Mouse (Mus musculus) limb, embryonic 12.5 days (tissue): ENCODE measurements around the gene Cdk17. TPM values are rescaled to one million over a fixed set of nuclear protein-coding genes. Genes with fewer than 3 reads are reported as not detected.
A peak's percentile ranks its signal among the peaks of the same experiment; 100 is the strongest.

Experiments
- ATAC-seq: fragments of 200-750 bp; cut with Nextera tagmentation; 2 replicates; pipeline ENCODE4 v1.8.0; 2017; ENCODE audit warnings: low read depth, moderate TSS enrichment; ENCODE audit not compliant: insufficient number of reproducible peaks, insufficient read depth, low FRiP score, low TSS enrichment
- H3K27ac ChIP-seq: fragments of 300-500 bp; sonication (generic); 2 replicates; pipeline ENCODE4 v1.5.1; 2016; ENCODE audit warnings: mild to moderate bottlenecking, moderate library complexity
- H3K27me3 ChIP-seq: fragments of 300-500 bp; sonication (generic); 2 replicates; pipeline ENCODE4 v1.6.1; 2016; ENCODE audit warnings: mild to moderate bottlenecking, moderate library complexity
- H3K36me3 ChIP-seq: fragments of 300-500 bp; sonication (generic); 2 replicates; pipeline ENCODE4 v1.6.1; 2016; ENCODE audit warnings: mild to moderate bottlenecking, moderate library complexity
- H3K4me1 ChIP-seq: fragments of 300-500 bp; sonication (generic); replicated peaks from 2 replicates; pipeline ENCODE4 v1.6.1; 2016
- H3K4me2 ChIP-seq: fragments of 300-500 bp; sonication (generic); 2 replicates; pipeline ENCODE4 v1.6.1; 2016; ENCODE audit warnings: mild to moderate bottlenecking, moderate library complexity
- H3K4me3 ChIP-seq: fragments of 300-500 bp; sonication (generic); replicated peaks from 2 replicates; pipeline ENCODE4 v1.5.1; 2016; ENCODE audit warnings: mild to moderate bottlenecking
- H3K9ac ChIP-seq: fragments of 300-500 bp; sonication (generic); replicated peaks from 2 replicates; pipeline ENCODE4 v1.6.1; 2016; ENCODE audit warnings: mild to moderate bottlenecking, moderate library complexity
- H3K9me3 ChIP-seq: fragments of 300-500 bp; sonication (generic); 2 replicates; pipeline ENCODE4 v1.6.1; 2016; ENCODE audit warnings: mild to moderate bottlenecking, moderate library complexity
- WGBS: fragments of 180-500 bp; shearing (Covaris S2); methylation state at CpG from one replicate; pipeline ENCODE4 v1.1.7; 2016; 5-methylcytosine and 5-hydroxymethylcytosine counted together
- polyA plus RNA-seq: library from polyadenylated mRNA; unstranded; fragments of >200 nt; fragmentation: Nextera tagmentation; extraction: Ambion mirVana; gene quantifications from 2 replicates; pipeline ENCODE4 v1.2.1, GENCODE M21; 2016

Cdk17 gene
- 22.2 and 23.9 TPM in 2 replicates for polyA plus RNA-seq

DNA sequence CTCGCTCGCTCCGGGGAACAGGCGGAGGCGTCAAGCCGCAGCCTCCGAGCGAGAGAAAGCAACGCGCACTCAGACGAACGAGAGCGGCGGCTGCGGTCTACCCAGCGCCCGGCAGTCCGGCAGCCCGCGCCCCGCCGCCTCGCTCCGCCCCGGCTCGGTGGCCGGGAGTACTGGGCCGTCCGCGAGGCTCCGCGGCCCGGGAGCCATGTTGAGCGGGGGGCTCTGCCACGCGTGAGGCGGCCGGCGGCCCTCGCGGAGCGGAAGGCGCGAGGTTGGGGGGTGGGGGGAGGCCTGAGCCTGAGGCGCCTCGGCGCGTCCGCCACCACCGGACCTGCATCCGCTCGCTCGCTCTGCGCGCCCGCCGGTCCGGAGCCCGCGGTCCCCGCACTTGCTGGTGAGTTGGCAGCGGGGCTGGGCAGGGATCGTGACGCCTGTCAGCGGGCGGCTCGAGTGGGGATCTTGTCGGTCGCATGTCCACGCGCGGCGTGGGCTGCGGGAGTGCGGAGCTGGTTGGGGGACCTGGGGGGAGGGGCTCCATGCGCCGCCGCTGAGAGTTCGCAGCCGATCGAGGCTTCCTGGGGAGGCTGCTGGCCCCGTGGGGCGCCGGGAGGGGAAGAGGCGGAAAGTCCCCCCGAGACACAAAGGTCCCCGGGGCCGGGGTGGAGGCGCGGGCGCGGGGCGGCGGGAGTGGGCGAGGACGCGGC, at the start of gene Cdk17:
Gene Cdk17 (plus strand): TSS at position 69 of the 704 bp plus-strand sequence.
- Histone ChIP-seq H3K9ac (peak within 1 kb of the TSS; percentile 96), H3K36me3 (no peaks in the 10 kb centered on the region), H3K4me1 (peaks cover 13% of the 10 kb centered on the region), H3K27ac (peak within 1 kb of the TSS; percentile 100), H3K27me3 (no peaks in the 10 kb centered on the region), H3K4me3 (peak within 1 kb of the TSS; percentile 94), H3K4me2 (peak within 1 kb of the TSS; percentile 73), H3K9me3 (no peaks in the 10 kb centered on the region)
- under 1% methylated on average over 92 of the region's 97 CpGs for WGBS
- ATAC-seq = peak; percentile 75

DNA sequence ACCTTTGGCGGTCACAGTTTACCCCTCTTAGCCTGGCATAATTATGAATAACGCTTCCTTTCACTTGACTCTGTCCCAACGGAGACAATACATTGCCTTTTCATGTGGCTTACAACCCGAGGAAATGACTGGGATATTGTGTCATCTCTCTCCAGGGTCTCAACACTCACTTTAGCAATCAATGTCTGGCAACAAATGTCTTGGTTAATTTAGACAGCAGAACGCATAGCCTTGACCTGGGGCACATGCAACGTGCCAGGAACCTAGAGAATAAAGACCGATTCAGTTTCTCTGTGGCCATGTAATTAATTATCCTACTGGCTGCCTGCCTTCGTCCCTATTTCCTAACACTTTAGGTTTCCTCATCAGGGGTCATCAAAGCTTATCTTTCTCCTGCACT, 49.3 kb upstream of the Cdk17 start:
- Histone ChIP-seq H3K36me3 (no peaks in the 10 kb centered on the region), H3K4me3 (no peak overlapping the region), H3K27ac (no peak overlapping the region), H3K9me3 (no peaks in the 10 kb centered on the region), H3K9ac (no peak overlapping the region), H3K27me3 (no peaks in the 10 kb centered on the region), H3K4me2 (no peak overlapping the region), H3K4me1 (no peaks in the 10 kb centered on the region)
- 66% methylated on average over 8 of the region's 8 CpGs for WGBS
- no peak for ATAC-seq

- H3K4me3 ChIP-seq = no peak overlapping the region
- no peaks in the 10 kb centered on the region for H3K36me3 ChIP-seq
- H3K27ac ChIP-seq = no peak overlapping the region
- H3K9ac ChIP-seq = no peak overlapping the region
- no peaks in the 10 kb centered on the region for H3K27me3 ChIP-seq
- H3K4me1 ChIP-seq = no peaks in the 10 kb centered on the region
- no peak for ATAC-seq
- no peaks in the 10 kb centered on the region for H3K9me3 ChIP-seq
- 94% methylated on average over 6 of the region's 6 CpGs for WGBS
- H3K4me2 ChIP-seq = no peak overlapping the region
Observed at GRCm38 (mm10) chr10:93112021-93112420, 48.7 kb upstream of the Cdk17 start.

DNA sequence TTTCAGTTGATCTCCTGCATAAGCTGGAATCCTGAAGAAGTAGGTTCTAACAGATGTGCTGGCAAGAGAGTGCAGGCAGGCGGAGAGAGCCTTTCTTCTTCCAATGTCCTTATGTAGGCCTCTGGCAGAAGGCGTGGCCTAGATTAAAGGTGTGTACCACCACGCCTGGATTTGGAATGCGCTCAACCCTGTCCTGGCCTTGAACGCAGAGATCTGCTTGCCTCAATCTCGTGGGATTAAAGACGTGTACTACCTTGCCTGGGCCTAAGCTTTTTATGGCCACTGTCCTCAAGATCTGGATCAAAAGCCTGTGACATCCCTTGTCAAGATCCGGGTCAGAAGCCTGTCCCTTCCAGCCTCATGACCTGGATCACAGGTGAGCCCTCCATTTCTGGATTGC, 46.7 kb upstream of the Cdk17 start:
- Histone ChIP-seq H3K27me3 (no peaks in the 10 kb centered on the region), H3K36me3 (no peaks in the 10 kb centered on the region), H3K9me3 (no peaks in the 10 kb centered on the region), H3K4me3 (no peak overlapping the region), H3K9ac (no peak overlapping the region), H3K4me1 (no peaks in the 10 kb centered on the region), H3K27ac (no peak overlapping the region), H3K4me2 (no peak overlapping the region)
- no peak for ATAC-seq
- 78% methylated on average over 8 of the region's 8 CpGs for WGBS

- Histone ChIP-seq H3K27ac (no peak overlapping the region), H3K36me3 (no peaks in the 10 kb centered on the region), H3K9ac (no peak overlapping the region), H3K9me3 (no peaks in the 10 kb centered on the region), H3K4me3 (no peak overlapping the region), H3K4me1 (no peaks in the 10 kb centered on the region), H3K4me2 (no peak overlapping the region), H3K27me3 (no peaks in the 10 kb centered on the region)
- no peak for ATAC-seq
- 67% methylated on average over 1 of the region's 1 CpGs for WGBS
Observed at GRCm38 (mm10) chr10:93114782-93115181, 45.9 kb upstream of the Cdk17 start.

GRCm38 (mm10) chr10:93115743-93116142, 44.9 kb upstream of the Cdk17 start:
- no peaks in the 10 kb centered on the region for H3K36me3 ChIP-seq
- 97% methylated on average over 1 of the region's 1 CpGs for WGBS
- ATAC-seq = no peak
- H3K4me3 ChIP-seq = no peak overlapping the region
- no peak overlapping the region for H3K27ac ChIP-seq
- H3K4me2 ChIP-seq = no peak overlapping the region
- no peaks in the 10 kb centered on the region for H3K9me3 ChIP-seq
- H3K9ac ChIP-seq = no peak overlapping the region
- H3K4me1 ChIP-seq = no peaks in the 10 kb centered on the region
- H3K27me3 ChIP-seq = no peaks in the 10 kb centered on the region

DNA sequence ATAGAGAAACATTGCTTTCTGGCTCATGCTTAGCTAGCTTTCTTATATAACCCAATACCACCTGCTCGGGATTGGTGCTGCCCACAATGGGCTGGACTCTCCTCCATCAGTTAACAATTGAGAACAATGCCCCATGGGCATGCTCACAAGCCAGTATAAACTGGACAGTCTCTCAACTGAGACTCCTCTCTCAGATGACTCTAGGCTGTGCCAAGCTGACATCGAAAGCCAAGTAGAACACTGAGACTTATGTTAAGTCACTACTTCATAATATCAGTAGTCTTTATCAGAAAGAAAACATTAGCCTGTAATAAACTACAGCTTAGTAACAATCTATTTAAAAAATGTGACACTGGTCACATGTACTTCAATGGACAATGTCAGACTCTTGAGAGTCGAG, 44.0 kb upstream of the Cdk17 start:
- no peaks in the 10 kb centered on the region for H3K36me3 ChIP-seq
- H3K27ac ChIP-seq = no peak overlapping the region
- no peaks in the 10 kb centered on the region for H3K4me1 ChIP-seq
- no peak overlapping the region for H3K4me2 ChIP-seq
- no peak overlapping the region for H3K4me3 ChIP-seq
- WGBS = 88% methylated on average over 3 of the region's 3 CpGs
- H3K9ac ChIP-seq = no peak overlapping the region
- ATAC-seq = no peak
- no peaks in the 10 kb centered on the region for H3K27me3 ChIP-seq
- H3K9me3 ChIP-seq = no peaks in the 10 kb centered on the region

- no peaks in the 10 kb centered on the region for H3K9me3 ChIP-seq
- no peak overlapping the region for H3K9ac ChIP-seq
- no peak overlapping the region for H3K27ac ChIP-seq
- 82% methylated on average over 5 of the region's 5 CpGs for WGBS
- no peaks in the 10 kb centered on the region for H3K36me3 ChIP-seq
- H3K27me3 ChIP-seq = no peaks in the 10 kb centered on the region
- no peak overlapping the region for H3K4me3 ChIP-seq
- 0 out of 2 replicates have a peak, but pooled peaks cover 3% of the 10 kb centered on the region for H3K4me1 ChIP-seq
- H3K4me2 ChIP-seq = no peak overlapping the region
- no peak for ATAC-seq
Observed at GRCm38 (mm10) chr10:93119809-93120208, 40.9 kb upstream of the Cdk17 start.

DNA sequence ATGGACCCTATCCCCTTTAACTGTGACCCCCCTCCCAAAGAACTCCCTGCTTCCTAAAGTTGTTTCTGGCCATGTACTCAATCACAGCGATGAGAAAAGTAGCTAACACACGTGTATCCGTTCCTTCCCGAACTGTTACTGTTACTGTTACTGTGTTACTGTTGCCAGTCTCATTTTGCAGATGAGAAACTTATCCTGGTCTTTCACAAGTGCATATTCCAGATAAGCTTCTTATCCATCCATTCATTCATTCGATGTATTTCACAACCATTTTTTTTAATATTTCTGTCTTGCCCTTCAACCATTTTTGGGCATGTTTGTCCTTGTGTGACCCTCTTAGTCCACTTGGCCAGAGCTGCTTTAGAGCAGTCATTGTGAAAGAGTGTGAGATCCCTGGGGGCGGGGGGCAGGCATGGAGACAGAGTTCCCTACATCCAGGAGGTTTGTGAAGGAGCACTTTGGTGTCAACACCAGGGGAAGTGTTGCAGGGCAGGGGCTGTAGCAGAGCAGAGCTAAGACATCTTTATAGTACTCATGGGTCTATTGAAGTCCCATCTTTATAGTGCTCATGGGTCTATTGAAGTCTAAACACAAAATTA, 39.3 kb upstream of the Cdk17 start:
- WGBS = 92% methylated on average over 6 of the region's 6 CpGs
- H3K9me3 ChIP-seq = no peaks in the 10 kb centered on the region
- no peak overlapping the region for H3K4me2 ChIP-seq
- H3K9ac ChIP-seq = no peak overlapping the region
- no peak overlapping the region for H3K27ac ChIP-seq
- ATAC-seq = no peak
- H3K4me1 ChIP-seq = 0 out of 2 replicates have a peak, but pooled peaks cover 3% of the 10 kb centered on the region
- no peaks in the 10 kb centered on the region for H3K27me3 ChIP-seq
- H3K4me3 ChIP-seq = no peak overlapping the region
- no peaks in the 10 kb centered on the region for H3K36me3 ChIP-seq

- Histone ChIP-seq H3K27me3 (no peaks in the 10 kb centered on the region), H3K9me3 (no peaks in the 10 kb centered on the region), H3K27ac (no peak overlapping the region), H3K36me3 (no peaks in the 10 kb centered on the region), H3K4me2 (no peak overlapping the region), H3K9ac (no peak overlapping the region), H3K4me1 (0 out of 2 replicates have a peak, but pooled peaks cover 3% of the 10 kb centered on the region), H3K4me3 (no peak overlapping the region)
- ATAC-seq = no peak
- 71% methylated on average over 12 of the region's 12 CpGs for WGBS
Observed at GRCm38 (mm10) chr10:93122399-93123184, 38.1 kb upstream of the Cdk17 start.

- H3K27ac ChIP-seq = no peak overlapping the region
- 76% methylated on average over 4 of the region's 4 CpGs for WGBS
- H3K36me3 ChIP-seq = no peaks in the 10 kb centered on the region
- H3K4me3 ChIP-seq = no peak overlapping the region
- ATAC-seq = no peak
- no peak overlapping the region for H3K9ac ChIP-seq
- H3K4me2 ChIP-seq = no peak overlapping the region
- H3K27me3 ChIP-seq = no peaks in the 10 kb centered on the region
- H3K4me1 ChIP-seq = 0 out of 2 replicates have a peak, but pooled peaks cover 3% of the 10 kb centered on the region
- no peaks in the 10 kb centered on the region for H3K9me3 ChIP-seq
Observed at GRCm38 (mm10) chr10:93123310-93123709, 37.4 kb upstream of the Cdk17 start.
